Mouse (Mus musculus) C2C12 (cell line): ENCODE data around the gene Alg1. TPM values are rescaled to one million over a fixed set of nuclear protein-coding genes. Genes with fewer than 3 reads are reported as not detected.

Experiments used
- H3K27me3 ChIP-seq: one replicate; pipeline ENCODE4 v1.6.1; 2011; ENCODE audit not compliant: control insufficient read depth, insufficient read depth, insufficient read length
- H3K36me3 ChIP-seq: one replicate; pipeline ENCODE4 v1.6.1; 2011; ENCODE audit not compliant: control insufficient read depth, insufficient read depth
- H3K4me3 ChIP-seq: one replicate; pipeline ENCODE4 v1.5.1; 2011; ENCODE audit warnings: mild to moderate bottlenecking, control low read depth; ENCODE audit not compliant: poor library complexity, insufficient read depth, severe bottlenecking
- H3K79me2 ChIP-seq: one replicate; pipeline ENCODE4 v1.6.1; 2011; ENCODE audit not compliant: control insufficient read depth, insufficient read depth
- H3K79me3 ChIP-seq: one replicate; pipeline ENCODE4 v1.6.1; 2011; ENCODE audit warnings: low read depth, control low read depth
- H3ac ChIP-seq: one replicate; pipeline ENCODE3; 2011; ENCODE audit warnings: low read depth; ENCODE audit not compliant: control insufficient read depth, insufficient read length
- CEBPB ChIP-seq: IDR thresholded peaks from one replicate; pipeline ENCODE4 v1.6.1; 2011; ENCODE audit warnings: low read depth, mild to moderate bottlenecking, control low read depth, moderate library complexity
- CTCF ChIP-seq: IDR thresholded peaks from one replicate; pipeline ENCODE4 v1.5.1; 2011; ENCODE audit not compliant: control insufficient read depth, insufficient read depth, insufficient read length
- FOSL1 ChIP-seq: IDR thresholded peaks from one replicate; pipeline ENCODE4 v1.8.0; 2011; ENCODE audit warnings: mild to moderate bottlenecking, low read length; ENCODE audit not compliant: poor library complexity, insufficient read depth, severe bottlenecking
- MAX ChIP-seq: IDR thresholded peaks from one replicate; pipeline ENCODE4 v1.6.1; 2011; ENCODE audit warnings: mild to moderate bottlenecking, control low read depth
- MYOD1 ChIP-seq: IDR thresholded peaks from one replicate; pipeline ENCODE4 v1.6.1; 2011; ENCODE audit warnings: low read depth; ENCODE audit not compliant: control insufficient read depth, insufficient read length
- MYOG ChIP-seq: IDR thresholded peaks from one replicate; pipeline ENCODE4 v1.6.1; 2011; ENCODE audit not compliant: control insufficient read depth, insufficient read length; ENCODE audit errors: extremely low read depth
- USF1 ChIP-seq: IDR thresholded peaks from one replicate; pipeline ENCODE4 v1.6.1; 2011; ENCODE audit warnings: low read depth, mild to moderate bottlenecking, control low read depth, moderate library complexity
- polyA plus RNA-seq: library from polyadenylated mRNA; unstranded; fragments of >200 nt; fragmentation: generic; extraction: Trizol; gene quantifications from one replicate; pipeline ENCODE4 v1.2.1, GENCODE M21; 2012; ENCODE audit warnings: missing spikeins

Gene Alg1
- polyA plus RNA-seq, 1 experiment: 37.7 TPM

- H3ac ChIP-seq: no peak overlapping the region
- peaks cover 8% of the 10 kb centered on the region for H3K79me3 ChIP-seq
- no peaks in the 10 kb centered on the region for H3K27me3 ChIP-seq
- H3K4me3 ChIP-seq: no peak overlapping the region
- TF ChIP-seq MYOD1: no peak
- no peak for TF ChIP-seq CEBPB
- no peak for TF ChIP-seq USF1
- no peak for TF ChIP-seq MYOG
- TF ChIP-seq MAX: no peak
- TF ChIP-seq FOSL1: no peak
- TF ChIP-seq CTCF: no peak
- H3K36me3 ChIP-seq: no peaks in the 10 kb centered on the region
- peaks cover 26% of the 10 kb centered on the region for H3K79me2 ChIP-seq
Observed at GRCm38 (mm10) chr16:5232982-5233381, 439 bp upstream of the Alg1 start.

GRCm38 (mm10) chr16:5242355-5242754, 8.9 kb downstream of the Alg1 start:
- no peak overlapping the region for H3K4me3 ChIP-seq
- H3K36me3 ChIP-seq: peaks cover 55% of the 10 kb centered on the region
- H3K79me2 ChIP-seq: no peaks in the 10 kb centered on the region
- TF ChIP-seq CTCF (no peak), MYOG (no peak), MYOD1 (no peak), FOSL1 (no peak), CEBPB (no peak), MAX (no peak), USF1 (no peak)
- no peaks in the 10 kb centered on the region for H3K27me3 ChIP-seq
- no peaks in the 10 kb centered on the region for H3K79me3 ChIP-seq
- H3ac ChIP-seq: no peak overlapping the region

- TF ChIP-seq CTCF (no peak), MYOD1 (no peak), CEBPB (no peak), MYOG (no peak), MAX (no peak), FOSL1 (no peak), USF1 (no peak)
- Histone ChIP-seq H3K4me3 (no peak overlapping the region), H3K27me3 (no peaks in the 10 kb centered on the region), H3K36me3 (peaks cover 60% of the 10 kb centered on the region), H3K79me2 (no peaks in the 10 kb centered on the region), H3K79me3 (no peaks in the 10 kb centered on the region), H3ac (no peak overlapping the region)
Observed at GRCm38 (mm10) chr16:5242882-5243281, 9.5 kb downstream of the Alg1 start.

- peaks cover 70% of the 10 kb centered on the region for H3K36me3 ChIP-seq
- no peaks in the 10 kb centered on the region for H3K79me2 ChIP-seq
- TF ChIP-seq CTCF: peak; percentile 79
- no peak for TF ChIP-seq MYOD1
- no peaks in the 10 kb centered on the region for H3K79me3 ChIP-seq
- H3K27me3 ChIP-seq: no peaks in the 10 kb centered on the region
- H3K4me3 ChIP-seq: no peak overlapping the region
- H3ac ChIP-seq: no peak overlapping the region
Observed at GRCm38 (mm10) chr16:5244411-5244810, 11.0 kb downstream of the Alg1 start.

- Histone ChIP-seq H3ac (no peak overlapping the region), H3K79me3 (no peaks in the 10 kb centered on the region), H3K27me3 (no peaks in the 10 kb centered on the region), H3K4me3 (no peak overlapping the region), H3K79me2 (peaks cover 8% of the 10 kb centered on the region), H3K36me3 (peaks cover 37% of the 10 kb centered on the region)
- no peak for TF ChIP-seq CEBPB
- no peak for TF ChIP-seq FOSL1
- no peak for TF ChIP-seq CTCF
- no peak for TF ChIP-seq MAX
- TF ChIP-seq MYOD1: no peak
- no peak for TF ChIP-seq MYOG
- no peak for TF ChIP-seq USF1
Observed at GRCm38 (mm10) chr16:5250891-5251290, 17.5 kb downstream of the Alg1 start.

- Histone ChIP-seq H3K27me3 (no peaks in the 10 kb centered on the region), H3K36me3 (peaks cover 33% of the 10 kb centered on the region), H3ac (no peak overlapping the region), H3K79me2 (peaks cover 8% of the 10 kb centered on the region), H3K79me3 (no peaks in the 10 kb centered on the region), H3K4me3 (no peak overlapping the region)
- TF ChIP-seq CEBPB: no peak
- no peak for TF ChIP-seq CTCF
- no peak for TF ChIP-seq MAX
- no peak for TF ChIP-seq FOSL1
- no peak for TF ChIP-seq MYOD1
- TF ChIP-seq USF1: no peak
- TF ChIP-seq MYOG: no peak
Observed at GRCm38 (mm10) chr16:5252260-5252659, 18.8 kb downstream of the Alg1 start.
